Mouse (Mus musculus) CD4-positive helper T cell, adult 2 months (primary cell): ENCODE data around the gene Gm10282.

Experiments
- DNase-seq: peaks from one replicate; pipeline ENCODE4 v3.0.0-alpha.2; 2012; ENCODE audit warnings: low read depth, missing footprints, low spot score

Gm10282 gene

DNA sequence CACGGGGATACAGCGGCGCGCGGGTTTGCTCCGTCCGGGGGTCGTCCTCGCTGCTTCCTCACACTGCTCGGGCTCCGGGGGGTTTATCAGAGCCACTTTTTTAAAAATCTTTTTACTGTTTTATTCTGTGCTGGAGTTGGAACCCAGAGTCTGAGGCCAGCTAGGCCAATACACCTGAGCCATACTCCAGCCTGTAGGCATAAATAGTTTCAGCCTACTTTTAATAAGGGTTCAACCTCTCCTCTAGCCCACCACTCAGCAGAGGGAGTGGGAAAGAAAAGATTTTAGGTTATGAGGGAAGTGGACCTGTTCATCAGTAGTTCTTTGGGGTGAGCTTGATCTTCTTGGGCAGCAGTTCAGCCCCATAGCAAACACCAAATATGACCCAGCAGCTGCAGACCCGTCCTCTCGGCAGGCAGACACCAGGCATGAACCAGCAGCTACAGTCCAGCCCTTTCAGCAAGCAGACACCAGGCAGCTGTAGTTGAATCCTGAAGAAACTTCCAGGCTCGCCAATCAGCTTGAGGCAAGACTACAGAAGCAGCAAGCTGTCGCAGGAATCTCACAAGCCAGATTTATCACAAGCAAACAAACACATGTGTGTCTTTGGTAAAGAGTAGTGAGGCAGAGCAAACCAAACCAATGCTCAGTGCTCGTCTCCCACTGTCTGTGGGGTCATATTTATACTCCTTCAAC is at the start of gene Gm10282:
Gene Gm10282, minus strand, starts transcription at position 51 of the 696 bp plus-strand sequence.
- no peak for DNase-seq

GRCm38 (mm10) chr8:72354272-72354671 is 49.2 kb upstream of the Gm10282 start:
- peak; percentile 95 for DNase-seq

- peak; percentile 85 for DNase-seq
Observed at GRCm38 (mm10) chr8:72353700-72354045, 48.6 kb upstream of the Gm10282 start.

DNA sequence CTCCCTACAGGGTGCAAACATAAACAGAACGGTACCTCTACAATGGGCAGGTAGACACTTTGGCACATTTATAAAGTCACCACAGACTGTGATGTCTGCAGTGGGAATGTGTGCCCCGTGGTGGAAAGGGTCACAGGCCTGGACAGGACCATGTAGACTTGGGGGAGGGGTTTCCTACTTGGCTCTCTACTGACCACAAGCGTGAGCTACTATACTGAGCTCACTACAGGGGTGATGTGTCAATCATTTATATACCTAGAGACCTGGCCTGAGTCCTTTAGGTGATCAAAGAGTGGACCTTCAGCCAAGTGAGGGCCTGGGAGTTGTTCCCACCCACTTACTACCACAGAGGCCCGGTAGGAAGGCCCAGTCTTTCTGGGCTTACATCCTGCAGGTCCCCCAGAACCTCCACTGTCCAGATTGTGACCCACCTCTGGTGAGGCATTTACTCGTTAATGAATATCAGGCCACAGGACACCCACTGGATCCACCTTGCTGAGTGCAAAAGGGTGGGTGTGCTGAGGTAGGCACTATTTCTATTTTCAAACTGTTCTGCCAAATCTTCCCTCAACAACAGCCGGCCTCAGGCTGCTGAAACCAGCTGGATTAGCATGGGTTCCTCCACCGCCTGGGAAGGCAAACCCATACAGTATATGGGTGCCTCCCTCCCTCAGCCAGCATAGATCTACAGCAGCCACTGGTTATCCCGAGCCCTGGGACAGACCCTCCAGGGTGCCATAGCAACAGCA is 48.1 kb upstream of the Gm10282 start:
- peak; percentile 49 for DNase-seq

DNA sequence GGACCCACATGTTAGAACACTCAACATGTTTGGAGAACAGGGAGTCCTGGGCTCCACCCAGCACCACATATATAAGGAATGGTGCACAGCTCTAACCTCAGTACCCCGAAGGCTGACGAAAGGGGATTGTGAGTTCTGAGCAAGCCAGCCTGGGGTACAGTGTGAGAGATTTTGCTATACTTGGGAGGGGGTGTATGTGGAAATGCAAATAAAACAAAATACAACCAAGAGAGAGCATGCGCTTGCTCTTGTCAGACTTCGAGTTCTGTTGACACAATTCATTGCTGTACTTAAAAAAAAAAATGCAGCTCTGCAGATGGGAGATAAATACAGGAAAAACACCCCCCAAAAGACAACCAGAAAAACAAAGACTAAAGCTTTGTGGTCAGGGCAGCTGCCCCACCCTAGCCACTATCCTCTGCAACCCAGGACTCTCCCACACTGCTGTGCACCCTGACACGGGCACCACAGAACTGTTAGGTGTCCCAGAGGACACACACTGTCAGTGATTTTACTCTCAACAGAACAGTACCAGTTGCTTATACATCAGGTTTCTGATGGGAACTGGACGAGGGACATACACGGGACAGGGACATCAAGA is 46.4 kb upstream of the Gm10282 start:
- peak; percentile 77 for DNase-seq

DNA sequence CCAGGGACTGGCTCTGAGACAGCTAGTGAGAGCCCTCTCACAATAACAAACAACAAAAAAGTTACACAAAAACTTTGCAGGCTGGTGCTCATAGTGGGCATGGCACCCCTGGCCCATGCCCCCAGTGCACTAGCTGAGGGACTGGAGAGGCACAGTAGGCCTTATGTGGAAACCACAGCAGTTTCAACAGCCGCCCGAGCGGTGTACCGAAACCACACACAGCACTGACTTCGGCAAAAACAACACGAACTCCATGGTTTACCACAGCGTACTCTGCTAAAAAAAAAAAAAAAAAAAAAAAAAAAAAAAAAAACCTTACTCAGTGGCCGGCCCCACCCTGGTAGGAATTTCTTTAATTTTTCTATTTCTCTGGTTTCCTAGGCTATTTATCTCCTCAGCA is 45.7 kb upstream of the Gm10282 start:
- peak; percentile 90 for DNase-seq

DNA sequence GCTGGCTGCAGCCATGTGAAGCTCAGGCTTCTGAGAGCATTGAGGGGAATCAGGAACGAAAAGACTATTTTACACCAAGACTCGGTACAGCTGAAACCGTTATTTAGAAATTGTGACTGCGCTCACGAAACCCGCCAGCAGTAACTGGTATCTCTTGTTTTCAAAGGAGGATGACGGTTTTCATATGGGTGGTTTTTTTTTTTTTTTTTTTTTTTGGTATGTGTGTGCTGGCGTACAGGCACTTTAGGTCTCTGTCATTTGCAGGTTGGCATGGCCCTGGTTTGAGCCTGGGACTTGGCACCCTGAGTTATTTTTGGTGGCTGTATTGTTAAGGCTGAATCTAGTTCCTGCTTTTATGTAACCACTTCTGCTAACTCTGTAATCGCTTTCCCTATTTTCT is 44.8 kb upstream of the Gm10282 start:
- DNase-seq, result peak; percentile 77

GRCm38 (mm10) chr8:72348956-72349355 is 43.9 kb upstream of the Gm10282 start:
- no peak for DNase-seq

DNA sequence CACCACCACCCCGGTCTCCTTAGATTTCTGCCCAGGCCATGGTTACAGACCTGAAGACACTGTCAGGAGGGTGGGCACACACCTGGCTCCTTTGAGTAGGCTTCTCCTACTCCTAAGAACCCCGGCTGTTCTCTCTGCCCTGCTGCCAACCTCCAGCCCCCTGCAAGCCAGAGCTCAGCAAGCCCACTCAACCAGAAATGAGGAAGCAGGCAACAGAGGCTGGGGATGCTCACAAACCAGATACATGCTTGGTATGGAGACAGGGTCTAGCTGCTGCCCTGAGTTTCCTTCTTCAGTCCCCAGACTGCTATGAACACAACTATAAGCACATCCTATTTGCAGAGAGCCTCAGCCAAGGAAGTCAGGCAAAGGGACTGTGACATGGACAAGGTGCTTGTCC is 43.1 kb upstream of the Gm10282 start:
- DNase-seq, result no peak

DNA sequence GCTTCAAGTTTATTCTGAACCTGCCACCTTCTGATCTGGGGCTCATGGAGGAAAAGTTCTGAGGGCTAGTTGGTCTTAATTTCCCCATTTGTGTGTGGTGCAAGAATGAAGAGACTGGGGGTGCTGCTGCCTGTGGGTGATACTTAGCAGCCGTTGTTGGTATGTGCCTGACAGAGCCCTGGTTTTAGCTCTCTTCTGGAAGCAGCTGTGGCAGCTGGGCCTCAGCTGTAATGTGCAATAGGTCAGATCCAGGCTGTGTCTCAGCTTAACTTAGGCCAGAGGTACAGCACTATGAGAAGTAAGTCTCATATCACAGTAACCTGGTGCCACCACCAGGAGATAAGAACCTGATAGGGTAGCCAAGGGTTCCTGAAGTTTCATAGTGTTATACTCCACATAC is 42.5 kb upstream of the Gm10282 start:
- DNase-seq, result no peak

- peak; percentile 82 for DNase-seq
Observed at GRCm38 (mm10) chr8:72343725-72344124, 38.7 kb upstream of the Gm10282 start.

DNA sequence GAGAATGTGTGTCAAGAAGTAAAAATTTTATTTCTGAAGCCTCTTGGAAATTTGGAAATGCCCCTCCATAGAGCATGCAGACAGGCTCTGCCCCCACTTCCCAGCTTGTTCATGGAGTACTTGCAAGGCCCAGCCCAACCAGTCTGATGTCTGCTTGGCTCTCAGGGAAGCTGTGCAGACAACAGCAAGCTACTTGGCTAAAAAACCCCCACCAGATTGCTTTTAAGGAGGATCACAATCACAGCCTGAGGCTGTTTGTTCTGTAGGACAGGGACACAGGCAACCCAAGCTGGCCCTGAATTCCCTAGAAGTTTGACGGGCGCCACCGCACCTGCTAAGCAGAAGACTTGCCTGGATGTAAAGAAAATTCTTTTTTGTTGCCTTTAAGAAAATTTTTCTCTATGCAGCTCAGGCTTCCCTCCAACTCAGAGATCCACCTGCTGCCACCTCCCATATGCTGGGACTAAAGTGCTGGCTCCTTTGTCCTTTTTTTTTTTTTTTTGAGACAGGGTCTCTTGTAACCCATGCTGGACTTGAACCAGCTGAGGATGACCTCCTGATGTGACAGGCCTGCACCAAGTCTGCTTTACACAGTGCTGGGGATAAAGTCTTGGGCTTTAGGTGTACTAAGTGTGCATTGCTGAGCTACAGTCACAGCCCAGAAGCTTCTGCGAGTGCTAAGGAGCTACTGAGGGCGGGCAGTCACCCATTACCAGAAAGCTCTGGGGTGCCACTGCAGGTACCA is 37.7 kb upstream of the Gm10282 start:
- no peak for DNase-seq

DNA sequence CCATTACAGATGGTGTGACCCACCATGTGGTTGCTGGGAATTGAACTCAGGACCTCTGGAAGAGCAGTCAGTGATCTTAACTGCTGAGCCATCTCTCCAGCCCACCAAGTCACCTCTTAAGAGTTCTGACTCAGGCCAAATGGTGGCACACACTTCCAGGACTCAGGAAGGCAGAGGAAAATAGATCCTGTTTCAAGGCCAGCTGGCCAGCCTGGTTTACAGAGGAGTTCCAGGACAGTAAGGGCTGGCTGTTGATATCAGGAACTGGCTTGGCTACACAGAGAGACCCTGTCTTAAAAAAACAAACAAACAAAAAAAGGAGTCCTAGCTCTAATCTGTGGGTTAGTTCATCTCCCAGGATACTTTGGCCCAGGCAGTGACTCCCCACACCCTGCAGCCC is 32.0 kb upstream of the Gm10282 start:
- no peak for DNase-seq

GRCm38 (mm10) chr8:72336273-72336672 is 31.2 kb upstream of the Gm10282 start:
- no peak for DNase-seq

DNA sequence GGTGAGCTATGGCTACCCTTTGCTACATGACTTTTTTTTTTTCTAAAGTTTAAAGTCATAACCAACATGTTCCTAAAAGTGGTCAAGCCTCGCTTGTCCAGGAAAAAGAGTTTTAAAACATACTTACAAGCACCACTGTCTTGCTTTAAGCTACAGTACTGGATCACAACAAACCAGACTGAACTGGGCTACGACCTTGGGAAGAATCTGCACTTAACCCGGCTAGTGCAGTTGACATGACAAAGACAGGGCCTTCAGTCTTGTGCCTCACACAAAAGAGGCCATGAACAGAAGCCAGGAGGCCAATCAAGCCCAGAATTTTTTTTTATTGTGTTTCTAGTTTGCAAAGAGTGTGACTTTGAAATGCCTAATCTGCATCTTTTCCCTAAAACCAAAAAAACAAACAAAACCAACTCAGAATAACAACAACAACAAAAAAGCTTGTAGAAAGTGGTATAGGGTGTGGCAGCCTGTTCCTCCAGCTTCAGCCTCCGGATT is 29.1 kb upstream of the Gm10282 start:
- DNase-seq, result no peak

DNA sequence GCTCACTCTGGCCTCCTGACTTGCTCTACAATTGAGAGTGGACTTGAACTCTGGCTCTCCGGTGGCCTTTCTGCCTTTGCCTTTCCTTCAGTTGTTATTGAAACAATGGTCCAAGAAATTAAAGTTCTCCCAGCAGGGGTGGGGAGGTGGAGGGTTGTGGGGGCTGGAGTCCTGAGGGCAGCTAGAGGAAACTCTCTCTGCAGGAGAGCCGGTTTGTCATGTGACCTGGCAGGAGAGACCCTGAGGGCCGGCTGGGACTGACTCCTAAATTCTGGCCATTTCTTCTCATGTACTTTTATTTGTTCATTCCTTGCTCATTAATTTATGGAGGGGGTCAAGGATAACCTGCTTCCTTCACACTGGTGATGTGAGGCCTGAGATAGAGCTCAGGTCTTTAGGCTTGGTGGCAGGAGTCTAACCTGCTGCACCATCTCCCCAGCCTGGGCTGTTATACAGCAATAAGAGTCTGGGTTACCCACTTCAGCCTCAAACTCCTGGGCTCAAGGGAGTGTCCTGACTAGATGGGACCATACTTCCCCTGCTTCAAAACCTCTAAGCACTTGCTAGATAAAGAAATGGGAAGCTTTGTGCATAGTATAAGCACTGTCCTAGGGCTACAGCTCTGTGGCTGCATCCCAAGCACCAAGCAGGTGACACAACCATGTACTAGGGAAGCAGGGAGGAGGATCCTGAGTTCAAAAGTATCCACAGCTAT is 28.5 kb upstream of the Gm10282 start:
- no peak for DNase-seq

GRCm38 (mm10) chr8:72331631-72332030 is 26.6 kb upstream of the Gm10282 start:
- DNase-seq, result no peak

DNA sequence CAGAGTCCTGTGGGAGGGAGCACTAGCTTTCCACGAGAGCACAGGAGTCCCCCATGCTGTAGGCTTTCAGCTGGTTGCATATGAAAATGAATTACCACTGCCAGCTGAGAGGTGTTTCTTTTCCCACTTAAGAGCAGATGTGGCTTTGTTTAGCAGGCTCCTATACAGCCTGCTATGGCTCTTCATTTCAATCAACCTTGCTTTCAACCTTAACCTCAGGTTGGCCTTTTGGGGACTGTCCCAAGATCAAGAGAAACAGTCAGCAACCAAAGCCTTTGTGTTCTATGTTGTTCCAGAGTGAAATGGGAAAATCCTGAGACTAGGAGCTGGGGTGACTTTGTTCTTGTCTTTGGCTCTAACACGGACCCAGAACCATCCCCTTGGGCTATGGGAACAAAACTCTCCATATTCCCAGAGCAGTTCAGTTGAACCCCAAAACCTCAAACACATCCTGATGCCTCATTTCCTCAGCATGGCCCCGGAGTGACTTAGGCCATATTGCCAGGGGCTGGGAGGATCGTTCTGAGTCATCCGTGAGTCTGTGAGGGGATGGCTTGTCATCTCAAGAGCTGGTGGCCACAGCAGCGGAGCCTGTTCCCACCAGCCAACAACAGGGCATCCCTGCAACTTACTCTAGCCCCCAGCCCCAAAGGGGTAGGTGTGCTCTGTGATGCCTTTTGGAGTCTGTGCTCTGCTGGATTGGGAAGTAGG is 25.9 kb upstream of the Gm10282 start:
- DNase-seq, result peak; percentile 75

DNA sequence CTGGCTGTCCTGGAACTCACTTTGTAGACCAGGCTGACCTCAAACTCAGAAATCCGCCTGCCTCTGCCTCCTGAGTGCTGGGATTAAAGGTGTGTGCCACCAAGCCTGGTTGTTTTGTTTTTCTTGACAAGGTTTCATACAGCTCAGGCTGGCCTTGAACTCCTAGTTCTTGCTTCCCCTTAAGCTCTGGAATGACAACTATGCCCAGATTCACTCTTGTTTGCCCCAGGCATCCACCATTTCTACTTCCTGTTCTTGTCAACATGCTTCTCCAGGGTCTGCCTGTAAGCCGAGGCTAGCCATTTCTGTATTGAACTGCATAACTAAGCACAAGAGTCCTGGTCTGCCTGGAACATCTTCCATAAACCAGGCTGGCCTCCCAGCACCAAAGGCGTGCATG is 24.1 kb upstream of the Gm10282 start:
- no peak for DNase-seq

GRCm38 (mm10) chr8:72324708-72325107 is 19.6 kb upstream of the Gm10282 start:
- DNase-seq, result peak; percentile 30
